Mouse (Mus musculus): ENCODE measurements around the gene Gm21788. TPM values are rescaled to one million over a fixed set of nuclear protein-coding genes. Genes with fewer than 3 reads are reported as not detected.
"Not testable (repeated sequence)": the region's sequence is repeated elsewhere in the genome, so short reads cannot be mapped to it uniquely, and the experiment has no call there.

Gm21788 gene
- not detected in 2 replicates for polyA plus RNA-seq (2014; fragmentation: Nextera tagmentation; extraction: Ambion mirVana)

DNA sequence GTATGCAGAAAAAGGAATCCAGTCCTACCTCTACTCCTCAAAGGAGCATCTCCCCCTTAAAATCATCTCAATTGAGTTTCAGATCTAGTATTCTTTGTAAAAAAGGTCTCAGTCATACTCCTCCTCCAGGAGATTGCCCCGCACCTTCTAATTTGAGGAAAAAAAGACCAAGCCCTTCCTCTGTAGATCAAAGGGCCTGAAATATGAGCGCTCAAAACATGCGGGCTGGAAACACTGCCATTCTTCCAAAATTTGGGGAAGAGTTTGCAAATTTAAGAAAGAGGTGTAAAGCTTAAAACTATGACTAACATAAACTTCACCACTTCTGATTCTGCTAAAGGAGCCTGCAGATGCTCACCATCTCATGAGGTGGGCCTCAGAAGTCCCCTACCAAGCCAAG, at the start of gene Gm21788:
Gm21788 (plus strand) TSS at position 301 of the 400 bp plus-strand sequence.
- WGBS = no CpG with 5 or more reads among the region's 3 CpGs
- H3K4me2 ChIP-seq (ENCODE audit: low read length); H3K4me3 ChIP-seq (replicated peaks; ENCODE audit: low read depth, low read length); DNase-seq; H3K9me3 ChIP-seq (ENCODE audit: control insufficient read depth, low read length); ATAC-seq (ENCODE audit: low FRiP score, low TSS enrichment); H3K4me1 ChIP-seq (ENCODE audit: control insufficient read depth, insufficient read depth, low read length); H3K27me3 ChIP-seq (ENCODE audit: control insufficient read depth, insufficient read depth, low read length); H3K27ac ChIP-seq (replicated peaks; ENCODE audit: low read depth, low read length); H3K9ac ChIP-seq (replicated peaks; ENCODE audit: low read length); H3K36me3 ChIP-seq (ENCODE audit: control insufficient read depth, insufficient read depth, low read length): not testable (repeated sequence)

Other genes with a start within 250 kb of the Gm21788 start
- gene Gm21244, start 235.7 kb upstream of the Gm21788 start, polyA plus RNA-seq (2014; fragmentation: Nextera tagmentation; extraction: Ambion mirVana) = not detected in 2 replicates
- not detected in 2 replicates for gene Gm28998, start 151.2 kb upstream of the Gm21788 start, polyA plus RNA-seq (2014; fragmentation: Nextera tagmentation; extraction: Ambion mirVana)
- not detected in 2 replicates for gene Gm20826, start 233.5 kb downstream of the Gm21788 start, polyA plus RNA-seq (2014; fragmentation: Nextera tagmentation; extraction: Ambion mirVana)

All from midbrain, embryonic 14.5 days (tissue).